Mouse (Mus musculus) kidney, embryonic 14.5 days (tissue): Measurements from ENCODE around the gene Nt5c2. TPM values are rescaled to one million over a fixed set of nuclear protein-coding genes. Genes with fewer than 3 reads are reported as not detected.

Experiments used
- ATAC-seq: fragments of 200-750 bp; cut with Nextera tagmentation; 2 replicates; pipeline ENCODE4 v1.8.0; 2017; ENCODE audit warnings: moderate number of reproducible peaks, mild to moderate bottlenecking, moderate TSS enrichment, moderate library complexity; ENCODE audit not compliant: low FRiP score, low TSS enrichment
- H3K27ac ChIP-seq: fragments of 300-500 bp; sonication (generic); 2 replicates; pipeline ENCODE4 v1.5.1; 2014; ENCODE audit warnings: low read depth, mild to moderate bottlenecking, low read length, moderate library complexity, mixed read lengths
- H3K27me3 ChIP-seq: fragments of 300-500 bp; sonication (generic); 2 replicates; pipeline ENCODE4 v1.6.1; 2014; ENCODE audit warnings: mild to moderate bottlenecking, low read length; ENCODE audit not compliant: control insufficient read depth, insufficient read depth
- H3K36me3 ChIP-seq: fragments of 300-500 bp; sonication (generic); 2 replicates; pipeline ENCODE4 v1.6.1; 2014; ENCODE audit warnings: low read length, mixed read lengths; ENCODE audit not compliant: control insufficient read depth, insufficient read depth
- H3K4me1 ChIP-seq: fragments of 300-500 bp; sonication (generic); 2 replicates; pipeline ENCODE4 v1.6.1; 2014; ENCODE audit warnings: low read length, mixed read lengths; ENCODE audit not compliant: control insufficient read depth, insufficient read depth
- H3K4me2 ChIP-seq: fragments of 300-500 bp; sonication (generic); replicated peaks from 2 replicates; pipeline ENCODE4 v1.6.1; 2014; ENCODE audit warnings: low read depth, mild to moderate bottlenecking, low read length
- H3K4me3 ChIP-seq: fragments of 300-500 bp; sonication (generic); 2 replicates; pipeline ENCODE4 v1.5.1; 2014; ENCODE audit warnings: mild to moderate bottlenecking, low read length
- H3K9ac ChIP-seq: fragments of 300-500 bp; sonication (generic); 2 replicates; pipeline ENCODE4 v1.6.1; 2014; ENCODE audit warnings: low read depth, mild to moderate bottlenecking, low read length, moderate library complexity
- H3K9me3 ChIP-seq: fragments of 300-500 bp; sonication (generic); 2 replicates; pipeline ENCODE4 v1.6.1; 2016; ENCODE audit warnings: low read length; ENCODE audit not compliant: control insufficient read depth
- WGBS: fragments of 180-500 bp; shearing (Covaris S2); extraction: QIAGEN DNeasy Blood & Tissue Kit; methylation state at CpG from one replicate; pipeline ENCODE4 v1.1.7; 2014; 5-methylcytosine and 5-hydroxymethylcytosine counted together
- polyA plus RNA-seq: library from polyadenylated mRNA; unstranded; fragments of >200 nt; fragmentation: Nextera tagmentation; extraction: Ambion mirVana; gene quantifications from 2 replicates; pipeline ENCODE4 v1.2.1, GENCODE M21; 2014

Gene Nt5c2
- polyA plus RNA-seq, 1 experiment from 2014 or later, result 80.2 TPM

DNA sequence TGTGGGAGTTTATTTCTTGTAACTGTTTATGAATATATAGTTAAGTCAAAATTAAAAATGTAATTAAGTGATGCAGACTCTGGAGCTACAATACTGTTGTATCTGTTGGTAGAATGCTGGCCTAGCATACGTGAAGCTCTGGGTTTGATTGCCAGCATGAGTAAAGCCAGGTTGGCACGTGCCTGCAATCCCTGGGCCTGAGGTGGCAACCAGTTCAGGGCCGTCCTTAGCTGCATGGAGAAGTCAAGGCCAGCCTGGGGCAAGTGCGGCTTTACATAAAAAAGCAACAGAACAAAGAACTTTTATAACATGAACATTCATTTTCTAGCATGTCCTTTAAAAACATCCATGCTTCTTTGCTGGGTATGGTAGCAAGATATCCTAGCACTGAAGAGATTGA lies 173.9 kb downstream of the Nt5c2 start:
- Histone ChIP-seq H3K4me3 (no peak overlapping the region), H3K27ac (no peak overlapping the region), H3K9ac (no peak overlapping the region), H3K4me2 (no peak overlapping the region), H3K36me3 (no peaks in the 10 kb centered on the region), H3K4me1 (no peaks in the 10 kb centered on the region), H3K9me3 (no peaks in the 10 kb centered on the region), H3K27me3 (no peaks in the 10 kb centered on the region)
- no peak for ATAC-seq
- WGBS, result 83% methylated on average over 4 of the region's 4 CpGs

DNA sequence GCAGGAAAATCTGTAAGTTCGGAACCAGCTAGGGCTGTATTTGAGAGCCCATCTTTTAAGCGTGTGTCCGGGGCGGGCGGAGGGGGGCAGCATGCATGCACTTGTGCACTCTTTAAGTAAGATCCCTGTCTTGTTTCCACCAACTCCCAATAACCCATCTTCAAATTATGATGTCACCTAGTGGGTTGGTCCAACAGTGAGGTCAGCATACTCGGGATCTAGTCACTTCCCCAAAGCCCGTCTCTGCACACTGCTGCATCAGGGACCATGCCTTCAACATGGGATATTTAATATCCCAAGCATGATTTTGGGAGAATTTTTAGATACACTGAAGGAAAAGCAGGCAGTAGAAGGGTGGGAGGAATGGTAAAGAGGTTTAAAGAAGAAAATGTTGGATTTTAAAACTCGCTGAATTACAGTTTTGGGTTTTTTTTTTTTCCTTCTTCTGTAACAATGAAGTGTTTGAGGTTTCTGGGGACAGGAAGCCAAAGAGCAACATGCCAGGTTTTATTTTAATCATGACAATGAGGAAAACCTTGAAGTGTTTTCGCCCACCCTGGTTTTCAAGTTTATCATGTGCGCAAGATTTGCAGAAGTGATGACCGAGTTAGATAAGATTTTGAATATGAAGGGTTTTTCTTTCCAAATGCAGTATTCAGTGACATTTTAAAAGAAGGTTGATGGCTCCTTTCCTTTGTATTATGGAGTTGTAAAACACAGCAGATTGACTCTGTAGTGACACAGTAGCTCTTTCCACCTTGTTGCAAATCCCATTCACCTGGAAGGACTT lies 177.5 kb downstream of the Nt5c2 start:
- ATAC-seq, result no peak
- 88% methylated on average over 11 of the region's 11 CpGs for WGBS

GRCm38 (mm10) chr19:46836085-46836484 lies 178.9 kb downstream of the Nt5c2 start:
- no peak overlapping the region for H3K4me3 ChIP-seq
- ATAC-seq, result no peak
- H3K36me3 ChIP-seq, result no peaks in the 10 kb centered on the region
- no peaks in the 10 kb centered on the region for H3K4me1 ChIP-seq
- no peaks in the 10 kb centered on the region for H3K27me3 ChIP-seq
- no peak overlapping the region for H3K4me2 ChIP-seq
- no peak overlapping the region for H3K27ac ChIP-seq
- 71% methylated on average over 3 of the region's 3 CpGs for WGBS
- H3K9ac ChIP-seq, result no peak overlapping the region
- H3K9me3 ChIP-seq, result no peaks in the 10 kb centered on the region

More for the DNA sequence above, 177.5 kb downstream of the Nt5c2 start:
- no peaks in the 10 kb centered on the region for H3K9me3 ChIP-seq
- H3K4me3 ChIP-seq, result no peak overlapping the region
- no peaks in the 10 kb centered on the region for H3K27me3 ChIP-seq
- H3K36me3 ChIP-seq, result no peaks in the 10 kb centered on the region
- no peaks in the 10 kb centered on the region for H3K4me1 ChIP-seq
- no peak overlapping the region for H3K9ac ChIP-seq
- H3K27ac ChIP-seq, result no peak overlapping the region
- H3K4me2 ChIP-seq, result no peak overlapping the region

- Histone ChIP-seq H3K27ac (no peak overlapping the region), H3K4me2 (no peak overlapping the region), H3K9ac (no peak overlapping the region), H3K9me3 (no peaks in the 10 kb centered on the region), H3K27me3 (no peaks in the 10 kb centered on the region), H3K36me3 (no peaks in the 10 kb centered on the region), H3K4me1 (no peaks in the 10 kb centered on the region), H3K4me3 (no peak overlapping the region)
- ATAC-seq, result no peak
- WGBS, result 58% methylated on average over 4 of the region's 4 CpGs
These were observed 179.6 kb downstream of the Nt5c2 start for GRCm38 (mm10) chr19:46835339-46835738.

DNA sequence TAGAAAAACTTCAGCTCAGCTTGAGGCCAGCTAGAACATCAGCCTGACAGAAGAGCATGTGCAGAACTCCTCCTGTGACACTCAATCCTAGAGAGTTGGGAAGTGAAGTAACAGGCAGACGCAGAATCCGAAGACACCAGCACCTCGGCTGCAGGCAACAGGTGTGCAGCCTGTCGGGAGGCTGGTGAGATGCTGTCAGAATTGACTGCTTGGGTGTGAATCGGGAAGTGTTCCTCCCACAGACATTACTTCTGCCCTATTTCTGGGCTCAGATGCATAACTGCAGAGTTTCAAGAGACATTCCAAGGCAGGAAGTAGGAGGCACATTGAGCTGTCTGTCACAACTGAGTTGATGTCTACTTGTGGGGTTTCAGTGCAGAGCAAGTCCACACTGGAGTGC lies 180.7 kb downstream of the Nt5c2 start:
- WGBS, result 75% methylated on average over 5 of the region's 5 CpGs
- no peak overlapping the region for H3K27ac ChIP-seq
- no peak overlapping the region for H3K4me3 ChIP-seq
- ATAC-seq, result no peak
- H3K9me3 ChIP-seq, result no peaks in the 10 kb centered on the region
- no peaks in the 10 kb centered on the region for H3K36me3 ChIP-seq
- H3K9ac ChIP-seq, result no peak overlapping the region
- no peaks in the 10 kb centered on the region for H3K27me3 ChIP-seq
- no peaks in the 10 kb centered on the region for H3K4me1 ChIP-seq
- no peak overlapping the region for H3K4me2 ChIP-seq

Other genes starting within 250 kb of the Nt5c2 start
- gene Ina, start 455 bp downstream of the Nt5c2 start, polyA plus RNA-seq, result 0.31 and 0.41 TPM in 2 replicates
- gene Pcgf6, start 35.8 kb upstream of the Nt5c2 start, polyA plus RNA-seq, result 36.4 and 37.1 TPM in 2 replicates
- 9.6 and 10.6 TPM in 2 replicates for gene Taf5, start 52.6 kb upstream of the Nt5c2 start, polyA plus RNA-seq
- gene Usmg5, start 75.5 kb upstream of the Nt5c2 start, polyA plus RNA-seq, result 1,126 and 1,715 TPM in 2 replicates
- gene Pdcd11, start 75.6 kb upstream of the Nt5c2 start, polyA plus RNA-seq, result 9.9 and 11.1 TPM in 2 replicates
- 1.9 and 3.8 TPM in 2 replicates for gene Calhm2, start 123.1 kb upstream of the Nt5c2 start, polyA plus RNA-seq
- not detected in 2 replicates for gene Calhm1, start 129.1 kb upstream of the Nt5c2 start, polyA plus RNA-seq
- gene Calhm3, start 142.6 kb upstream of the Nt5c2 start, polyA plus RNA-seq, result not detected in 2 replicates
- gene Neurl1a, start 163.7 kb upstream of the Nt5c2 start, polyA plus RNA-seq, result 4.7 and 5.9 TPM in 2 replicates